In the genomic region with DNA sequence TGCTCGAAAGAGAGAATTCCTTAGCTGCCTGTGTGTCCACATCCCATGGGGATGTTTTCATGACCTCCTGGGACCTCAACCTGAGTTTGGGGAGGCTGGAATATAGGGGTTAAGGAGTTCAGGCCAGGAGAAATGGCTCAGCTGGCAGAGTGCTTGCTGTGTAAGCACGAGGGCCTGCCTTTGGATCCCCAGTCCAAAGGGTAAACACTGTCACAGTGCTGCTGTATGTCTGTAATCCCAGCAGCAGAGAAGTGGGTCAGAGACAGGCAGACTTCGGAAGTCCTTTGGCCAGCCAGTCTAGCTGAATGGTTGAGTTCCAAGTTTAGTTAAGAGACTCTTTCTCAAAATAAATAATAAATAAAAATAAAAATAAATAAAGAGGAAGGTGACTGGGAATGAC, we compare ENCODE assay signal across 16 mouse cellular contexts. TPM values are rescaled to one million over a fixed set of nuclear protein-coding genes. Genes with fewer than 3 reads are reported as not detected.
DNase-seq lines count a peak whose midpoint lies in the region; ATAC-seq and TF ChIP-seq lines count a peak whose summit lies in the region.
"Had no signal": no experiment of that assay in that cellular context is flagged by ENCODE, and none has a peak within 500 bp of the region (broad histone marks: within the 10 kb centered on the region; RNA-seq: fewer than 3 reads in every experiment).

No protein-coding gene starts in this region.

- DNase-seq in adrenal gland, adult 2 months, result peak; percentile 3
- no peak for DNase-seq in adrenal gland, postnatal 10 days
- DNase-seq in liver, result peak; percentile 15
- no peak for DNase-seq in liver, embryonic 11.5 days (ENCODE audit: low spot score)
- DNase-seq in liver, embryonic 13.5 days, result no peak
- DNase-seq in hindbrain, postnatal 0 days (ENCODE audit: low spot score), result no peak
- DNase-seq in urinary bladder, postnatal 25 days (ENCODE audit: low spot score), result no peak
- no peak for DNase-seq in layer of hippocampus, adult 9-10 months (ENCODE audit: low spot score)

- TF ChIP-seq CTCF in hindbrain, postnatal 0 days (IDR thresholded peaks at IDR 0.05; ENCODE audit: low read depth), result no peak

- H3K27ac ChIP-seq in liver, embryonic 11.5 days (ENCODE audit: low read depth, low read length), result no peak overlapping the region
- no peak overlapping the region for H3K27ac ChIP-seq in liver, embryonic 13.5 days
- no peak overlapping the region for H3K27ac ChIP-seq in hindbrain, postnatal 0 days
- H3K27ac ChIP-seq: heart, adult 2 months; heart, embryonic 15.5 days; hindbrain, embryonic 10.5 days; left cerebral cortex, adult 2 months; midbrain, embryonic 15.5 days had no signal

- no peaks in the 10 kb centered on the region for H3K27me3 ChIP-seq in liver, embryonic 11.5 days (replicated peaks; ENCODE audit: control insufficient read depth, insufficient read depth, low read length)
- no peaks in the 10 kb centered on the region for H3K27me3 ChIP-seq in liver, embryonic 13.5 days
- H3K27me3 ChIP-seq in hindbrain, postnatal 0 days (ENCODE audit: insufficient read depth, low read length), result no peaks in the 10 kb centered on the region
- H3K27me3 ChIP-seq: midbrain, embryonic 15.5 days had no signal

- H3K9ac ChIP-seq in liver, embryonic 11.5 days (ENCODE audit: low read depth, low read length), result no peak overlapping the region
- no peak overlapping the region for H3K9ac ChIP-seq in liver, embryonic 13.5 days
- H3K9ac ChIP-seq in hindbrain, postnatal 0 days (replicated peaks; ENCODE audit: low read length), result no peak overlapping the region
- H3K9ac ChIP-seq: heart, embryonic 15.5 days; midbrain, embryonic 15.5 days had no signal

- H3K4me2 ChIP-seq in liver, embryonic 11.5 days, result no peak overlapping the region
- no peak overlapping the region for H3K4me2 ChIP-seq in liver, embryonic 13.5 days
- no peak overlapping the region for H3K4me2 ChIP-seq in hindbrain, postnatal 0 days (ENCODE audit: low read depth, low read length)
- H3K4me2 ChIP-seq: heart, embryonic 15.5 days; midbrain, embryonic 15.5 days had no signal

- WGBS in liver, embryonic 11.5 days, result 45% methylated on average over 3 of the region's 3 CpGs
- WGBS in liver, embryonic 13.5 days (ENCODE audit: insufficient replicate concordance), result 38% methylated on average over 3 of the region's 3 CpGs
- WGBS in hindbrain, postnatal 0 days, result 45% methylated on average over 3 of the region's 3 CpGs

- H3K9me3 ChIP-seq in liver, embryonic 11.5 days (ENCODE audit: control insufficient read depth, low read length), result no peaks in the 10 kb centered on the region
- no peaks in the 10 kb centered on the region for H3K9me3 ChIP-seq in liver, embryonic 13.5 days (replicated peaks)
- H3K9me3 ChIP-seq in hindbrain, postnatal 0 days (ENCODE audit: low read length), result no peaks in the 10 kb centered on the region
- H3K9me3 ChIP-seq: heart, embryonic 15.5 days; hindbrain, embryonic 10.5 days; midbrain, embryonic 15.5 days had no signal

- H3K4me3 ChIP-seq in liver, embryonic 11.5 days (ENCODE audit: low read depth, low read length), result no peak overlapping the region
- no peak overlapping the region for H3K4me3 ChIP-seq in liver, embryonic 13.5 days (replicated peaks)
- H3K4me3 ChIP-seq in hindbrain, postnatal 0 days (ENCODE audit: low read length), result no peak overlapping the region
- H3K4me3 ChIP-seq: erythroblast, embryonic 14.5 days; heart, adult 2 months; heart, embryonic 15.5 days; hindbrain, embryonic 10.5 days; left cerebral cortex, adult 2 months; megakaryocyte, embryonic 14.5 days; midbrain, embryonic 15.5 days had no signal

- ATAC-seq in liver, embryonic 11.5 days (replicated peaks; ENCODE audit: low FRiP score), result no peak
- peak; percentile 53 for ATAC-seq in liver, embryonic 13.5 days (ENCODE audit: low read depth)
- ATAC-seq in hindbrain, postnatal 0 days, result no peak

- H3K36me3 ChIP-seq in liver, embryonic 11.5 days (ENCODE audit: control insufficient read depth, insufficient read depth, low read length), result no peaks in the 10 kb centered on the region
- H3K36me3 ChIP-seq in liver, embryonic 13.5 days, result no peaks in the 10 kb centered on the region
- no peaks in the 10 kb centered on the region for H3K36me3 ChIP-seq in hindbrain, postnatal 0 days (ENCODE audit: insufficient read depth, low read length)
- H3K36me3 ChIP-seq: heart, embryonic 15.5 days; hindbrain, embryonic 10.5 days; midbrain, embryonic 15.5 days had no signal

- no peaks in the 10 kb centered on the region for H3K4me1 ChIP-seq in liver, embryonic 11.5 days (replicated peaks; ENCODE audit: control insufficient read depth, insufficient read depth, low read length)
- no peaks in the 10 kb centered on the region; the same call in 1 of the 2 replicates for H3K4me1 ChIP-seq in liver, embryonic 13.5 days (replicated peaks)
- peaks cover 4% of the 10 kb centered on the region; the same call in 1 of the 2 replicates for H3K4me1 ChIP-seq in hindbrain, postnatal 0 days (ENCODE audit: insufficient read depth, low read length)
- H3K4me1 ChIP-seq: midbrain, embryonic 15.5 days had no signal

RNA-seq across cellular contexts. Expression of a gene that starts 48.2 kb away (rescaled TPM):
- 1 to 10 TPM; 2.2 TPM for total RNA-seq in adrenal gland, adult 2 months (2021)
- 1.8 TPM in 2 replicates for polyA plus RNA-seq in adrenal gland, adult 2 months (2012; rRNA removed)
- 1 to 10 TPM; 3.5 to 4.6 TPM for total RNA-seq in adrenal gland, postnatal 10 days (2021)
- polyA plus RNA-seq in liver, embryonic 11.5 days (2014; fragmentation: Nextera tagmentation; extraction: Ambion mirVana), result 0.69 and 0.70 TPM in 2 replicates
- polyA plus RNA-seq in liver, embryonic 13.5 days (2015; fragmentation: Nextera tagmentation; extraction: Ambion mirVana), result 0.20 and 0.31 TPM in 2 replicates
- total RNA-seq in hindbrain, postnatal 0 days (2014; rRNA removed), result 50.3 and 60.1 TPM in 2 replicates
- polyA plus RNA-seq in hindbrain, postnatal 0 days (2015; fragmentation: Nextera tagmentation; extraction: Ambion mirVana), result 34.7 and 39.6 TPM in 2 replicates
- total RNA-seq: MEL had no signal
- polyA plus RNA-seq: erythroblast, embryonic 14.5 days had no signal

Comparison
In these comparisons a context has a peak if more than half of its experiments do, and no peak if none do; other contexts are left out.
1. DNase-seq: peak in adrenal gland, adult 2 months (single experiment) and liver (single experiment); none in adrenal gland, postnatal 10 days (single experiment), liver, embryonic 11.5 days (single experiment), liver, embryonic 13.5 days (single experiment), hindbrain, postnatal 0 days (single experiment), urinary bladder, postnatal 25 days (single experiment) and layer of hippocampus, adult 9-10 months (single experiment).
2. RNA of a gene that starts 48.2 kb away (polyA plus RNA-seq): 34.7 to 39.6 TPM in hindbrain, postnatal 0 days; 1.8 TPM in adrenal gland, adult 2 months, 0.69 to 0.70 TPM in liver, embryonic 11.5 days and 0.20 to 0.31 TPM in liver, embryonic 13.5 days; every median in the first group is over 10 times any median in the second.